Mouse (Mus musculus) limb, embryonic 14.5 days (tissue): ENCODE measurements around the gene Gramd1b. TPM values are rescaled to one million over a fixed set of nuclear protein-coding genes. Genes with fewer than 3 reads are reported as not detected.

ENCODE experiments used
- ATAC-seq: fragments of 200-750 bp; cut with Nextera tagmentation; 2 replicates; pipeline ENCODE4 v1.8.0; 2017; ENCODE audit warnings: low read depth, moderate number of reproducible peaks, moderate TSS enrichment; ENCODE audit not compliant: low FRiP score
- DNase-seq: peaks from one replicate; pipeline ENCODE4 v3.0.0-alpha.2; 2015; ENCODE audit warnings: low spot score
- H3K27ac ChIP-seq: fragments of 300-500 bp; sonication (generic); replicated peaks from 2 replicates; pipeline ENCODE4 v1.5.1; 2014; ENCODE audit warnings: low read depth, mild to moderate bottlenecking, low read length, moderate library complexity, mixed read lengths
- H3K27me3 ChIP-seq: fragments of 300-500 bp; sonication (generic); 2 replicates; pipeline ENCODE4 v1.6.1; 2014; ENCODE audit warnings: low read length, mixed read lengths; ENCODE audit not compliant: control insufficient read depth, insufficient read depth
- H3K36me3 ChIP-seq: fragments of 300-500 bp; sonication (generic); 2 replicates; pipeline ENCODE4 v1.6.1; 2014; ENCODE audit warnings: mild to moderate bottlenecking, low read length, moderate library complexity, mixed read lengths; ENCODE audit not compliant: control insufficient read depth, insufficient read depth
- H3K4me1 ChIP-seq: fragments of 300-500 bp; sonication (generic); 2 replicates; pipeline ENCODE4 v1.6.1; 2014; ENCODE audit warnings: antibody characterized with exemption, low read length, mixed read lengths; ENCODE audit not compliant: control insufficient read depth, insufficient read depth
- H3K4me2 ChIP-seq: fragments of 300-500 bp; sonication (generic); replicated peaks from 2 replicates; pipeline ENCODE4 v1.6.1; 2014; ENCODE audit warnings: low read depth, mild to moderate bottlenecking, low read length, moderate library complexity; ENCODE audit not compliant: severe bottlenecking
- H3K4me3 ChIP-seq: fragments of 300-500 bp; sonication (generic); replicated peaks from 2 replicates; pipeline ENCODE4 v1.5.1; 2014; ENCODE audit warnings: low read length
- H3K9ac ChIP-seq: fragments of 300-500 bp; sonication (generic); 2 replicates; pipeline ENCODE4 v1.6.1; 2014; ENCODE audit warnings: mild to moderate bottlenecking, low read depth, low read length, moderate library complexity; ENCODE audit not compliant: severe bottlenecking
- H3K9me3 ChIP-seq: fragments of 300-500 bp; sonication (generic); 2 replicates; pipeline ENCODE4 v1.6.1; 2016; ENCODE audit warnings: low read length; ENCODE audit not compliant: control insufficient read depth
- POLR2A ChIP-seq: fragments of 200-500 bp; IDR thresholded peaks from 2 replicates; pipeline ENCODE4 v1.8.0; 2012; ENCODE audit warnings: inconsistent platforms, mild to moderate bottlenecking, moderate library complexity, borderline replicate concordance; ENCODE audit not compliant: insufficient read depth, insufficient read length; ENCODE audit errors: extremely low read depth
- WGBS: fragments of 180-500 bp; shearing (Covaris S2); extraction: QIAGEN DNeasy Blood & Tissue Kit; methylation state at CpG from one replicate; pipeline ENCODE4 v1.1.7; 2014; 5-methylcytosine and 5-hydroxymethylcytosine counted together
- polyA plus RNA-seq, 2 experiments: library from polyadenylated mRNA; depleted of rRNA in 1 of 2; stranded (reverse) in 1 of 2; unstranded in 1 of 2; fragments of >200 nt; fragmentation: Nextera tagmentation in 1 of 2; extraction: Ambion mirVana in 1 of 2; gene quantifications; 2 replicates each; pipeline versions ENCODE4 v1.2.1 to v1.2.3; 2012 to 2014

The Gramd1b gene
- polyA plus RNA-seq, 2 experiments, result 3.6 to 11.3 TPM

DNA sequence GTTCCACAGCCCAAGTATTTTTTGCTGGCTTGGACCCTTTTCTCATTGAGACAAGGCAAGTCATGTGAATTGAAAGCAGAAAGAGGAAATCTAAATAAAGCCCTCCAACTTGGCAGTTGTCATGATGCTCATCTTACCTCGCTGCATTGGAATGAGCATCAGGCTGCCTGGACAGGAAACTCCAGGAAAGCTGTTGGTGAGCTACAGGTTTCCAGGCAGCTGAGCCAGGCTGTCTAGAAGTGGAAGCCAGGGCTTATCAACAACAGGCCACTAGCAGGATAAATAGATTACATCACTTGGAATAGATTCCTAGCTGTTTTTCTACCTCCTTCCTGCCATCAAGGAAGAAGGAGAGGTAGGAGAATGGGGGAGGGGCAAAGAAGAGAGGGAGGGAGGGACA, 282.1 kb downstream of the Gramd1b start:
- peaks cover 3% of the 10 kb centered on the region; the same call in 1 of the 2 replicates for H3K4me1 ChIP-seq
- no peaks in the 10 kb centered on the region for H3K27me3 ChIP-seq
- ATAC-seq (no peak), DNase-seq (no peak)
- no peaks in the 10 kb centered on the region for H3K9me3 ChIP-seq
- no peak overlapping the region for H3K9ac ChIP-seq
- WGBS, result 70% methylated on average over 1 of the region's 1 CpGs
- no peak for TF ChIP-seq POLR2A
- H3K36me3 ChIP-seq, result no peaks in the 10 kb centered on the region
- no peak overlapping the region for H3K4me2 ChIP-seq
- no peak overlapping the region for H3K4me3 ChIP-seq
- H3K27ac ChIP-seq, result no peak overlapping the region

DNA sequence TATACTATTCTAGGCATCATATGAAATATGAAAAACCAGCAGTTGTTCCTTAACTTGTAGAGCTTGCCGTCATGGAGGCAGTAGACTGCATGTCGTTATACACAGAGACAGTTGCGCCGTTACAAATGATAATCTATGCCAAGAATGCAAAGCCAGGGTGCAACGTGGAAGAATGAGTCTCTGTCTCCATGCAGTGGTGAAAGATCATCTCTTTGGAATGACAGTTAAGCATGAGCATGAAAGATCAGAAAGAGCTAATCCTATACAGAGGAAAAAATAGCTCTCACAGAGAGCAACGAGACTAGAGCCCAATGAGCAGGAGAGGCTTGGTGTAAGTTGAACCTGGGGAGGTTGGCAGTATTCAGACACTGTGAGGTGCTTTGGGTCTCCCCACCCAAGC, 284.5 kb downstream of the Gramd1b start:
- TF ChIP-seq POLR2A, result no peak
- no peak overlapping the region for H3K4me3 ChIP-seq
- peak; percentile 16 for DNase-seq

DNA sequence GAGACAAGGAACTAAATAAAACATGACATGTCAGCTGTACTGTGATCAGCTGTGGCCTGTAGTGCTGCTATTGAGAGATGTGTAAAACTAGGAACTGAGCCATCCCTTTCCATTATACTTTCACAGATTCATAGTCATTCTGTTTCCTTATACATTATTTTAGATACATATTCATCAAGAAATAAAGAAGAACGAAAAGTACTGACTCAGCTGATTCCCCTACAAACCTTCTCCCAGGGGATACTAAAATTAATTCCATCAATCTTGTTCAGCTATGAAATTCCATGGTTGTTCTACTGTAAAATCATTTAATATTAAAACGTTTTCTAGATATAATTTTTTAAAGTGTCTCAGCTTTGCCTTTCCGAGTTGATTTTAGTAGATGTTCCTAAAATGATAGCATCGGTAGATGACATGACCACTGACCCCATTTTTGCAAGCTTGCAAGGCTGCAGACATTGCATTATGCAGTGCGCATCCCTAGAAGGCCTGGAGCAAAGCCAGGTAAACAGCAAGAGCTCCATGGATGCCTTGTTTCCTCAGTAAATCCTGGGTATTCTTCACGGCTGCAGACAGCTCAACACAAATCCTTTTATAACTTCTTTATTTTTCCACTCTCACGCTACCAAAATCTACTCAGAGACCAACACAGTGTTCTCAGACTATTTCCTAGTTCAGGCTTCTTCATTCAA, 285.1 kb downstream of the Gramd1b start:
- Histone ChIP-seq H3K9me3 (no peaks in the 10 kb centered on the region), H3K36me3 (no peaks in the 10 kb centered on the region), H3K4me3 (no peak overlapping the region), H3K9ac (no peak overlapping the region), H3K4me1 (peaks cover 6% of the 10 kb centered on the region; the same call in 1 of the 2 replicates), H3K27ac (no peak overlapping the region), H3K27me3 (no peaks in the 10 kb centered on the region), H3K4me2 (no peak overlapping the region)
- DNase-seq (no peak), ATAC-seq (no peak)
- 86% methylated on average over 7 of the region's 7 CpGs for WGBS
- TF ChIP-seq POLR2A, result no peak

More for the DNA sequence above, 284.5 kb downstream of the Gramd1b start:
- H3K27ac ChIP-seq, result no peak overlapping the region
- no peak overlapping the region for H3K9ac ChIP-seq
- no peaks in the 10 kb centered on the region for H3K27me3 ChIP-seq
- WGBS, result 78% methylated on average over 6 of the region's 6 CpGs
- H3K4me1 ChIP-seq, result peaks cover 6% of the 10 kb centered on the region; the same call in 1 of the 2 replicates
- no peaks in the 10 kb centered on the region for H3K36me3 ChIP-seq
- ATAC-seq, result peak; percentile 67; the same call in 1 of the 2 replicates
- H3K4me2 ChIP-seq, result no peak overlapping the region
- H3K9me3 ChIP-seq, result no peaks in the 10 kb centered on the region

DNA sequence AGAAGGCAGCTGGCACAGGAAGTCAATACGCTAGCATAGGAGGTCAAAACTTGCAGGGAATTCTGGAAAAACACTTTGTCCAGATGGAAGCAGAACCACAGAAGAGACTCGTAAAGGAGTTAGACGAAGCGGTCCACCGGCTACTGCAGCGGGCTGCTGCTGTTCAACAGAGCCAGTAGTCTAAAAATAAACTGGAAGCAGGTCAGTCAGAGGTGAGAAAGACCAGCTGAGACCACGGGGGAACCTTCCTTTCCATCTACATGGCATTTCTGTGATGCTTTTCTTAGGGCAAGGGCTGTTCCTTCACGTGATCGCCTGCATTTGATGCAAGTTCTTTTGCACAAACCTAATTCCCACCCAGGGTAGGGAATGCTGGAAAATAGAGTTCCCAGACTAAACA, 285.7 kb downstream of the Gramd1b start:
- WGBS, result 40% methylated on average over 9 of the region's 9 CpGs
- H3K9me3 ChIP-seq, result no peaks in the 10 kb centered on the region
- peaks cover 6% of the 10 kb centered on the region; the same call in 1 of the 2 replicates for H3K27me3 ChIP-seq
- ATAC-seq (no peak), DNase-seq (no peak)
- H3K36me3 ChIP-seq, result no peaks in the 10 kb centered on the region
- no peak overlapping the region for H3K27ac ChIP-seq
- TF ChIP-seq POLR2A, result no peak
- H3K9ac ChIP-seq, result no peak overlapping the region
- no peak overlapping the region for H3K4me2 ChIP-seq
- peaks cover 6% of the 10 kb centered on the region; the same call in 1 of the 2 replicates for H3K4me1 ChIP-seq
- no peak overlapping the region for H3K4me3 ChIP-seq

Other genes with a start within 250 kb of the Gramd1b start
- not detected in 2 replicates for gene Gm21915, start 139.2 kb upstream of the Gramd1b start, polyA plus RNA-seq (2012; rRNA removed)
- gene Gm21915, start 139.2 kb upstream of the Gramd1b start, polyA plus RNA-seq (2014; fragmentation: Nextera tagmentation; extraction: Ambion mirVana), result not detected in 2 replicates
- gene Clmp, start 154.6 kb upstream of the Gramd1b start, polyA plus RNA-seq (2012; rRNA removed), result 44.7 and 51.8 TPM in 2 replicates
- gene Clmp, start 154.6 kb upstream of the Gramd1b start, polyA plus RNA-seq (2014; fragmentation: Nextera tagmentation; extraction: Ambion mirVana), result 61.5 and 78.9 TPM in 2 replicates